Mouse (Mus musculus): ENCODE results near the gene Nfkbil1. TPM values are rescaled to one million over a fixed set of nuclear protein-coding genes. Genes with fewer than 3 reads are reported as not detected.

The Nfkbil1 gene
- total RNA-seq, 2 experiments from 2014 or later = 5.2 to 5.9 TPM

GRCm38 (mm10) chr17:35186681-35187080 is 48.9 kb downstream of the Nfkbil1 start:
- peak; percentile 16; the same call in 1 of the 2 replicates for ATAC-seq (replicated peaks; ENCODE audit: poor library complexity, severe bottlenecking)

GRCm38 (mm10) chr17:35185639-35186611 is 49.7 kb downstream of the Nfkbil1 start:
- peak; percentile 48 for ATAC-seq (replicated peaks; ENCODE audit: poor library complexity, severe bottlenecking)

- no peak for ATAC-seq (replicated peaks; ENCODE audit: poor library complexity, severe bottlenecking)
Observed at GRCm38 (mm10) chr17:35180093-35180492, 55.5 kb downstream of the Nfkbil1 start.

- ATAC-seq (replicated peaks; ENCODE audit: poor library complexity, severe bottlenecking) = peak; percentile 92
Observed at GRCm38 (mm10) chr17:35178528-35178927, 57.1 kb downstream of the Nfkbil1 start.

- no peak for ATAC-seq (replicated peaks; ENCODE audit: poor library complexity, severe bottlenecking)
Observed at GRCm38 (mm10) chr17:35175968-35176367, 59.6 kb downstream of the Nfkbil1 start, which contains the start of gene Aif1. TSS of gene Aif1 (minus strand) at chr17:35176068.

- no peak for ATAC-seq (replicated peaks; ENCODE audit: poor library complexity, severe bottlenecking)
Observed at GRCm38 (mm10) chr17:35175382-35175781, 60.2 kb downstream of the Nfkbil1 start.

GRCm38 (mm10) chr17:35174201-35174977 is 61.2 kb downstream of the Nfkbil1 start:
- ATAC-seq (replicated peaks; ENCODE audit: poor library complexity, severe bottlenecking) = no peak

GRCm38 (mm10) chr17:35173329-35173728 is 62.3 kb downstream of the Nfkbil1 start:
- peak; percentile 63 for ATAC-seq (replicated peaks; ENCODE audit: poor library complexity, severe bottlenecking)

GRCm38 (mm10) chr17:35172445-35173234 is 63.0 kb downstream of the Nfkbil1 start:
- peak; percentile 85 for ATAC-seq (replicated peaks; ENCODE audit: poor library complexity, severe bottlenecking)

Other genes starting within 250 kb of the Nfkbil1 start
Only the 30 nearest of the 35 such genes appear.
- 0.19 and 6.8 TPM in 2 replicates for gene Msh5, start 189.0 kb downstream of the Nfkbil1 start, total RNA-seq (2014; fragmentation: Nextera tagmentation)
- 0.62 and 3.6 TPM in 2 replicates for gene Msh5, start 189.0 kb downstream of the Nfkbil1 start, total RNA-seq (2017)
- gene Clic1, start 185.8 kb downstream of the Nfkbil1 start, total RNA-seq (2014; fragmentation: Nextera tagmentation) = 231 and 245 TPM in 2 replicates
- 268 and 347 TPM in 2 replicates for gene Clic1, start 185.8 kb downstream of the Nfkbil1 start, total RNA-seq (2017)
- gene Ddah2, start 176.8 kb downstream of the Nfkbil1 start, total RNA-seq (2014; fragmentation: Nextera tagmentation) = 3.4 TPM in 1 of 2 replicates, not detected in the other
- 0.57 and 3.7 TPM in 2 replicates for gene Ddah2, start 176.8 kb downstream of the Nfkbil1 start, total RNA-seq (2017)
- not detected in 2 replicates for gene Ly6g6c, start 170.4 kb downstream of the Nfkbil1 start, total RNA-seq (2014; fragmentation: Nextera tagmentation)
- not detected in 2 replicates for gene Ly6g6c, start 170.4 kb downstream of the Nfkbil1 start, total RNA-seq (2017)
- gene Mpig6b, start 169.6 kb downstream of the Nfkbil1 start, total RNA-seq (2014; fragmentation: Nextera tagmentation) = not detected in 2 replicates
- gene Mpig6b, start 169.6 kb downstream of the Nfkbil1 start, total RNA-seq (2017) = not detected in 2 replicates
- gene Ly6g6e, start 158.9 kb downstream of the Nfkbil1 start, total RNA-seq (2014; fragmentation: Nextera tagmentation) = not detected in 2 replicates
- gene Ly6g6e, start 158.9 kb downstream of the Nfkbil1 start, total RNA-seq (2017) = not detected in 2 replicates
- not detected in 2 replicates for gene Ly6g6d, start 157.7 kb downstream of the Nfkbil1 start, total RNA-seq (2014; fragmentation: Nextera tagmentation)
- gene Ly6g6d, start 157.7 kb downstream of the Nfkbil1 start, total RNA-seq (2017) = not detected in 2 replicates
- gene Ly6g6f, start 150.2 kb downstream of the Nfkbil1 start, total RNA-seq (2014; fragmentation: Nextera tagmentation) = not detected in 2 replicates
- not detected in 2 replicates for gene Ly6g6f, start 150.2 kb downstream of the Nfkbil1 start, total RNA-seq (2017)
- 26.7 and 33.3 TPM in 2 replicates for gene Abhd16a, start 146.5 kb downstream of the Nfkbil1 start, total RNA-seq (2014; fragmentation: Nextera tagmentation)
- 27.7 and 35.0 TPM in 2 replicates for gene Abhd16a, start 146.5 kb downstream of the Nfkbil1 start, total RNA-seq (2017)
- gene Ly6g5c, start 127.5 kb downstream of the Nfkbil1 start, total RNA-seq (2014; fragmentation: Nextera tagmentation) = not detected in 2 replicates
- not detected in 2 replicates for gene Ly6g5c, start 127.5 kb downstream of the Nfkbil1 start, total RNA-seq (2017)
- gene Ly6g5b, start 120.4 kb downstream of the Nfkbil1 start, total RNA-seq (2014; fragmentation: Nextera tagmentation) = 1.6 TPM in 1 of 2 replicates, not detected in the other
- 0.56 TPM in 1 of 2 replicates, not detected in the other for gene Ly6g5b, start 120.4 kb downstream of the Nfkbil1 start, total RNA-seq (2017)
- 21.2 and 25.4 TPM in 2 replicates for gene Gpank1, start 114.3 kb downstream of the Nfkbil1 start, total RNA-seq (2014; fragmentation: Nextera tagmentation)
- gene Gpank1, start 114.3 kb downstream of the Nfkbil1 start, total RNA-seq (2017) = 24.0 and 26.9 TPM in 2 replicates
- 289 and 384 TPM in 2 replicates for gene Csnk2b, start 113.7 kb downstream of the Nfkbil1 start, total RNA-seq (2014; fragmentation: Nextera tagmentation)
- gene Csnk2b, start 113.7 kb downstream of the Nfkbil1 start, total RNA-seq (2017) = 277 and 317 TPM in 2 replicates
- 16.3 and 18.4 TPM in 2 replicates for gene D17H6S53E, start 109.4 kb downstream of the Nfkbil1 start, total RNA-seq (2014; fragmentation: Nextera tagmentation)
- gene D17H6S53E, start 109.4 kb downstream of the Nfkbil1 start, total RNA-seq (2017) = 7.9 and 10.7 TPM in 2 replicates
- not detected in 2 replicates for gene Apom, start 103.7 kb downstream of the Nfkbil1 start, total RNA-seq (2014; fragmentation: Nextera tagmentation)
- 1.2 TPM in 1 of 2 replicates, not detected in the other for gene Apom, start 103.7 kb downstream of the Nfkbil1 start, total RNA-seq (2017)
- gene Bag6, start 100.6 kb downstream of the Nfkbil1 start, total RNA-seq (2014; fragmentation: Nextera tagmentation) = 93.9 and 111 TPM in 2 replicates
- gene Bag6, start 100.6 kb downstream of the Nfkbil1 start, total RNA-seq (2017) = 68.8 and 74.0 TPM in 2 replicates
- gene Prrc2a, start 70.9 kb downstream of the Nfkbil1 start, total RNA-seq (2014; fragmentation: Nextera tagmentation) = 254 and 306 TPM in 2 replicates
- 43.2 and 67.9 TPM in 2 replicates for gene Prrc2a, start 70.9 kb downstream of the Nfkbil1 start, total RNA-seq (2017)
- gene Aif1, start 59.7 kb downstream of the Nfkbil1 start, total RNA-seq (2014; fragmentation: Nextera tagmentation) = 15.1 and 20.8 TPM in 2 replicates
- 7.8 and 14.3 TPM in 2 replicates for gene Aif1, start 59.7 kb downstream of the Nfkbil1 start, total RNA-seq (2017)
- gene Lst1, start 47.4 kb downstream of the Nfkbil1 start, total RNA-seq (2014; fragmentation: Nextera tagmentation) = 78.7 and 89.0 TPM in 2 replicates
- gene Lst1, start 47.4 kb downstream of the Nfkbil1 start, total RNA-seq (2017) = 55.5 and 115 TPM in 2 replicates
- gene Ltb, start 41.4 kb downstream of the Nfkbil1 start, total RNA-seq (2014; fragmentation: Nextera tagmentation) = 1.6 TPM in 1 of 2 replicates, not detected in the other
- gene Ltb, start 41.4 kb downstream of the Nfkbil1 start, total RNA-seq (2017) = 0.41 and 0.99 TPM in 2 replicates
- gene Tnf, start 33.8 kb downstream of the Nfkbil1 start, total RNA-seq (2014; fragmentation: Nextera tagmentation) = 5.9 and 12.2 TPM in 2 replicates
- 13.1 and 15.2 TPM in 2 replicates for gene Tnf, start 33.8 kb downstream of the Nfkbil1 start, total RNA-seq (2017)
- gene Lta, start 30.4 kb downstream of the Nfkbil1 start, total RNA-seq (2014; fragmentation: Nextera tagmentation) = not detected in 2 replicates
- gene Lta, start 30.4 kb downstream of the Nfkbil1 start, total RNA-seq (2017) = not detected in 2 replicates
- gene Gm16181, start 15.0 kb downstream of the Nfkbil1 start, total RNA-seq (2014; fragmentation: Nextera tagmentation) = not detected in 2 replicates
- 0.82 TPM in 1 of 2 replicates, not detected in the other for gene Gm16181, start 15.0 kb downstream of the Nfkbil1 start, total RNA-seq (2017)
- gene Atp6v1g2, start 2.1 kb downstream of the Nfkbil1 start, total RNA-seq (2014; fragmentation: Nextera tagmentation) = 10.0 and 11.7 TPM in 2 replicates
- 2.0 and 3.9 TPM in 2 replicates for gene Atp6v1g2, start 2.1 kb downstream of the Nfkbil1 start, total RNA-seq (2017)
- gene Ddx39b, start 6.0 kb upstream of the Nfkbil1 start, total RNA-seq (2014; fragmentation: Nextera tagmentation) = 411 and 417 TPM in 2 replicates
- gene Ddx39b, start 6.0 kb upstream of the Nfkbil1 start, total RNA-seq (2017) = 175 and 187 TPM in 2 replicates
- gene H2-D1, start 26.9 kb upstream of the Nfkbil1 start, total RNA-seq (2014; fragmentation: Nextera tagmentation) = 275 and 369 TPM in 2 replicates
- gene H2-D1, start 26.9 kb upstream of the Nfkbil1 start, total RNA-seq (2017) = 399 and 416 TPM in 2 replicates
- not detected in 2 replicates for gene H2-Q1, start 84.6 kb upstream of the Nfkbil1 start, total RNA-seq (2014; fragmentation: Nextera tagmentation)
- gene H2-Q1, start 84.6 kb upstream of the Nfkbil1 start, total RNA-seq (2017) = not detected in 2 replicates
- 0.45 TPM in 1 of 2 replicates, not detected in the other for gene H2-Q2, start 106.5 kb upstream of the Nfkbil1 start, total RNA-seq (2014; fragmentation: Nextera tagmentation)
- not detected in 2 replicates for gene H2-Q2, start 106.5 kb upstream of the Nfkbil1 start, total RNA-seq (2017)
- gene H2-Q4, start 143.8 kb upstream of the Nfkbil1 start, total RNA-seq (2014; fragmentation: Nextera tagmentation) = 8.3 and 15.5 TPM in 2 replicates
- 19.5 and 23.4 TPM in 2 replicates for gene H2-Q4, start 143.8 kb upstream of the Nfkbil1 start, total RNA-seq (2017)
- gene H2-Q6, start 189.1 kb upstream of the Nfkbil1 start, total RNA-seq (2014; fragmentation: Nextera tagmentation) = 23.1 and 29.0 TPM in 2 replicates
- 30.8 and 35.5 TPM in 2 replicates for gene H2-Q6, start 189.1 kb upstream of the Nfkbil1 start, total RNA-seq (2017)

Measured in granulocyte monocyte progenitor cell, adult 5-6 weeks (primary cell).